Mouse (Mus musculus) ES-Bruce4 (cell line): Measurements from ENCODE around the gene Ldlrad3.

ENCODE experiments used
- EP300 ChIP-seq: IDR thresholded peaks from 2 replicates; pipeline ENCODE4 v1.6.1; 2011; ENCODE audit warnings: low read depth, low read length; ENCODE audit not compliant: insufficient read depth
- POLR2A ChIP-seq: IDR thresholded peaks from one replicate; pipeline ENCODE4 v1.8.1; 2011; ENCODE audit warnings: low read length; ENCODE audit not compliant: insufficient read depth

DNA sequence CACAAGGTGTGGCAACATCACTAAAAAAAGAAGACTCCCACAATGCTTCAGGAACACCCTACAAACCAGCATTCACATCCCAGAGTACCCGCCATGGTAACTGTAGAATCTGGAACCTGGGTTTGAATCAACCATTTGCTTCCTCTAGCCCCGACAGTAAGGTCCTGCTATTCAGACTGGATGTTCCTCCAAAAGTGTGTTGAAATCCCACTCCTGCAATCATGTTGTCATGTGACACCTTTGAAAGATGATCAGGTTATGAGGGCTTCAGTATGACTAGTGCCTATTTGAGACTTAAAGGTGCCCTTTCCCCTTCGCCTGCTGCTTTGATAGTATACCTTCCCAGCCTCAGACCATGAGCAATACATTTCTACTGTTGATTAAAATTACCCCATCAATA lies 28.6 kb downstream of the Ldlrad3 start:
- TF ChIP-seq EP300 (no peak), POLR2A (no peak)
